Mouse (Mus musculus) c-Kit-positive CD71-negative TER-119-negative erythroid progenitor cells, embryonic 14.5 days (primary cell): ENCODE measurements around the gene Pygm.
A peak's percentile ranks its signal among the peaks of the same experiment; 100 is the strongest.

ENCODE experiments used
- DNase-seq: peaks from one replicate; pipeline ENCODE4 v3.0.0-alpha.2; 2013; ENCODE audit warnings: low read depth

Pygm gene

GRCm38 (mm10) chr19:6352107-6352505, 32.1 kb upstream of the Pygm start:
- DNase-seq = no peak

DNA sequence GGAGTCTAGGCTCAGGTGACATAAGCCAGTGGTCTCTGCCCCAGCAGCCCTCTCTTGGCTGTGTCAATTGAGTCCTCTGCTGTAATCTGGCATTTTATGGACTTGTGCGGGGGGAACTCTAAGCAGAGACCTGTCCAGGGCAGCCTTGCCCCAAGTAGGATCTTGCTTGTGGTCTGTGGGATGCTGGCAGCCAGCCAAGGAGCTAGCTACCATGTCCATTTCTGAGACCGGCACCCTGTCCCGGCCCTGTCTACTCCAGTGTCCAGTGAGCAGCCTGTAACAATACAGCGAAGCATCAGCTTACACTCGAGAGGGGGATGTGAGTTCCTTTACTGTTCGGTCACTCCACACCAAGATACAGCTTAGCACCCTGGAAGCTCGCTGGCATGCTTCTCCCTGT, 30.2 kb upstream of the Pygm start:
- no peak for DNase-seq

- no peak for DNase-seq
These were observed 22.9 kb upstream of the Pygm start for GRCm38 (mm10) chr19:6361291-6361690.

- DNase-seq = no peak
These were observed 21.1 kb upstream of the Pygm start for GRCm38 (mm10) chr19:6363091-6363410.

DNA sequence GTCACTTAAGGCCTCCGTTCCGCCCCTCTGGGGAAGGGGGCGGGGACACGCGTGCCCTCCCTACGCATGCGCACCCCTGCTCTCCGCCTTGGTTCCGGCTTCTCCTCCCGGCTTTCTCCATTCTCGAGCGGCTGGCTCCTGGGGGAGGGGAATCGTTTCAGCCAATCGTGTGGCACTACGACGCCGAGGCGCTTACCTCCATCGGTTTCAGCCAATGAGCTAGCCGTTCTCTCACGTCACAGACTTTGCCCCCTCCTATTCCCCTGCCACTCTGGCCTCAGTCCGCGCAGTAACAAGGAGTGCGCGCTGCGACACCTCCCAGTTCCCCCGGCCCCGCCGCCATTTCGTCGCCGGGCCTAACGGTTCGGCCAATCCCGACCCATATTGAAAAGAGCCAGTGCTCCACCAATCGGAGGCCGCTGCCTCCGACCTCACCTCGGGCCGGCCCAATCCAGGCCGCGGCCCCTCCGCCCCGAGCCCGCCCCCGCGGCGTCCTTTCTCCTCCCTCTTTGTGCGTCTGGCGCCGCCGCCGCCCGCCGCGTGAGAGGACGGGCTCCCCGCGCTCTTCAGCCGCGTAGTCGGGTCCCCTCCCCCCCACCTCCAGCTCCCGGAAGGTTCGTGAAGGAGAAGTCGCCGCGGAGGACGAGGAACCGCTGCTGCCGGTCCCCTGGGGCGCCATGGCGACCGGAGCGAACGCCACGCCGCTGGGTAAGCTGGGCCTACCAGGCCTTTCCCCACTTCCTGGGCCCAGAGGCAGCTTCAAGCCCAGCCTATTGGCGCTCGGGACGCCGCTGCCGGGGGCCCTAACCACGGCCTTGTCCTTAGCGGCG, 20.6 kb upstream of the Pygm start, which contains the start of gene Sf1:
Gene Sf1, plus strand, starts transcription at position 280 of the 830 bp plus-strand sequence.
- peak; percentile 99 for DNase-seq

DNA sequence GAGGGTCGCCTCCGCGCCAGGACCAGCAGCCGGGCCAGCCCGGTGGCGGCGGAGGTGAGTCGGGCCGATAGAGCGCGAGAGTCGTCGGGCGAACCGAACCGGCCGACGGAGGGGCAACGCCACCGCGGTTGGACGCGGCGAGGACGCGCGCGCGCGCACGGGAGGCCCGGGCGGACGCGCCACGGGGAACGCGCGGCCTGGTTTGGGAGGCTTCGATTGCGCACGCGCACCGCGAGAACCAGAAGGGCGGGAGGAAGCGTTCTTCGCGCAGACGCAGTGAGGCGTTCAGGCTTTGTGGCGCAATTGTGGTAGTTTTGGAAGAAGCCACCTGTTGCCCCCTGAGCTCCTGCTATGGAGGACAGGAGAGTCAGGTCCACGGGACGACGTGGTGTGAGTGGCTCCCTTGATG, 19.9 kb upstream of the Pygm start:
- peak; percentile 82 for DNase-seq

GRCm38 (mm10) chr19:6364842-6365241, 19.4 kb upstream of the Pygm start:
- DNase-seq = no peak

DNA sequence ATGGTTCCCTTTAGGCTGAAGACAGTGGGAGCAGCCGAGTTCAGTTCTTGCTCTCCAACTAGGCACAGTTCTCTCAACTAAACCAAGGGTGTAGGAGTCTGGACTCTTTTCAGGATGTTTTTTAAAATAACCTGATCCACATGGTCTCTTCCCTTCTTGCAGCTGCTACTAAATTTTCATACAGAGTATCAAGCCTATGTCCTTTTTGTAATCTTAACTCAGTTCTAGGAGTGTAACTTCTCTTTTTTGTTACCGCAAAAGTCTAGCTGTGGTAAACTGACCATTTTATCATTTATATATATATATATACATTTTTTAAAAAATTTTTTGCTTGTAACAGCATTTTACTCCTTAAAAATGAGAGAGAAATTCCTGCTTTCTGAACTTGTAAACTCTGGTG, 14.0 kb upstream of the Pygm start:
- DNase-seq = no peak

- no peak for DNase-seq
These were observed 11.8 kb upstream of the Pygm start for GRCm38 (mm10) chr19:6372433-6372832.

DNA sequence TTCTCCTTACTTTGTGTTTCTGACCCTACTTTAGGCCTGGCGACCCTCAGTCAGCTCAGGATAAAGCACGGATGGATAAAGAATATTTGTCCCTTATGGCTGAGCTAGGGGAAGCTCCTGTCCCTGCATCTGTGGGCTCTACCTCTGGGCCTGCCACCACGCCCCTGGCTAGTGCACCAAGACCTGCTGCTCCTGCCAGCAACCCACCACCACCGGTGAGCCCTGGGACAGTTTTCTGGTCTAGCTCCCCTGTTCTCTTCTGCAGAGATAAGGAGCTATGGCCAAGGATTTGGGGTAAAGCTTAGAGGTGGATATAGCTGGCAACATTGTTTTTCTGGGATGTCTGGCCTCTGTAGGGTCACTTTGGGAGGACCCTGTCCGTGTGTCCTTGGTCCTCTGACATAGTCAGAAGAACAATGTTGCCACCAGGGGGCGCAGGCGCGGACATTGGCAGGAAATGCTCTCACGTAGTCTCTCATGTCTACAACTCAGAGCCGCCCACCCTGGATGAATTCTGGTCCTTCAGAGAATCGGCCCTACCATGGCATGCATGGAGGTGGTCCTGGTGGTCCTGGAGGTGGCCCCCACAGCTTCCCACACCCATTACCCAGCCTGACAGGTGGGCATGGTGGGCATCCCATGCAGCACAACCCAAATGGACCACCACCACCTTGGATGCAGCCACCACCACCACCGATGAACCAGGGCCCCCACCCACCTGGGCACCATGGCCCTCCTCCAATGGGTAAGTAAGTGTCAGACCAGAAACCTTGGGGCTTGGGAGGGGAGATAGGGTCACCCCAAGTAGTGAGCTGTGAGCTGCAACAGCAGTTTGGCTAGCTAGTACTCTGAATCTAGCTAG, 10.4 kb upstream of the Pygm start:
- DNase-seq = peak; percentile 66

- DNase-seq = no peak
These were observed 9.6 kb upstream of the Pygm start for GRCm38 (mm10) chr19:6374571-6374970.

DNA sequence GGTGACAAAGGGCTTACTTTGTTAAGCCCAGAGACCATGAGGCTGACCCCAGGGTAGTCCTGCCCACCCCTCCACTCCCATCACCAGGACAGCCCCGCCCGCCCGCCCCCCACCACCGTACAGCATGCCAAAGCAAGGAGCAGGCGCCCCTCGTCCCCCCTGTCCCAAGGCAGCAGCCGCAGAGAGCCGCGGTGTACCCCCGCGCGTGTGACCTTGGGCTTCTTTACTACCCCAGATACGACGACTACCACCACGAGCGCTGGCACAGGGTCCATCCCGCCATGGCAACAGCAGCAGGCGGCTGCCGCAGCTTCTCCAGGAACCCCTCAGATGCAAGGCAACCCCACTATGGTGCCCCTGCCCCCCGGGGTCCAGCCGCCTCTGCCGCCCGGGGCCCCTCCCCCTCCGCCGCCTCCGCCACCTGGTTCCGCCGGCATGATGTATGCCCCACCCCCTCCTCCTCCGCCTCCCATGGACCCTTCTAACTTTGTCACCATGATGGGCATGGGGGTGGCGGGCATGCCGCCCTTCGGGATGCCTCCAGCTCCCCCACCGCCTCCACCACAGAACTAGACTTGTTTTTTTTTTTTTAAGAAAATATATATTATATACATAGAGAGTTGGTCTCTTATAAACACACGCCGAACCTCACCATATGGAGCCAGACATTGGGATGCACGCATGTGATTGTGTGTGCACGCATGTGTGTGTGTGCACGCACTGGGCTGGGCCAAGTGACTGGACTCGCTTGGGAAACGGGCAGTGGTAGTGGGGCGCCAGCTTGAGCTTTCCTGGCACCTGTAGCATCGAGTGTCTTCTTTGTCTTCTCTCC, 8.6 kb upstream of the Pygm start:
- no peak for DNase-seq

DNA sequence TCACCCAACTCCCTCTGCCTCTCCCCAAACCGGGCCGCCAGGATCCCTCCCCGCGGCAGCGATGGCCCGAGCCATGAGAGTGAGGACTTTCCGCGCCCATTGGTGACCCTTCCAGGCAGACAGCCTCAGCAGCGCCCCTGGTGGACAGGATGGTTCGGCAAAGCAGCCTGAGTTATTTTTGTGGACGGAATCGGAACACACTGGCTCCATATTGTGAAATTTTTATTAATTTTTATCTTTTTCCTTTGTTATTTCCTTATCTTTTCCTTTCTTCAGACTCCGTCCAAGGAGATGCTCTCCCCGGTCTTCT, 8.0 kb upstream of the Pygm start:
- DNase-seq = no peak

- DNase-seq = no peak
These were observed 7.6 kb upstream of the Pygm start for GRCm38 (mm10) chr19:6376643-6377042.

GRCm38 (mm10) chr19:6377327-6378040, 6.7 kb upstream of the Pygm start:
- DNase-seq = no peak

DNA sequence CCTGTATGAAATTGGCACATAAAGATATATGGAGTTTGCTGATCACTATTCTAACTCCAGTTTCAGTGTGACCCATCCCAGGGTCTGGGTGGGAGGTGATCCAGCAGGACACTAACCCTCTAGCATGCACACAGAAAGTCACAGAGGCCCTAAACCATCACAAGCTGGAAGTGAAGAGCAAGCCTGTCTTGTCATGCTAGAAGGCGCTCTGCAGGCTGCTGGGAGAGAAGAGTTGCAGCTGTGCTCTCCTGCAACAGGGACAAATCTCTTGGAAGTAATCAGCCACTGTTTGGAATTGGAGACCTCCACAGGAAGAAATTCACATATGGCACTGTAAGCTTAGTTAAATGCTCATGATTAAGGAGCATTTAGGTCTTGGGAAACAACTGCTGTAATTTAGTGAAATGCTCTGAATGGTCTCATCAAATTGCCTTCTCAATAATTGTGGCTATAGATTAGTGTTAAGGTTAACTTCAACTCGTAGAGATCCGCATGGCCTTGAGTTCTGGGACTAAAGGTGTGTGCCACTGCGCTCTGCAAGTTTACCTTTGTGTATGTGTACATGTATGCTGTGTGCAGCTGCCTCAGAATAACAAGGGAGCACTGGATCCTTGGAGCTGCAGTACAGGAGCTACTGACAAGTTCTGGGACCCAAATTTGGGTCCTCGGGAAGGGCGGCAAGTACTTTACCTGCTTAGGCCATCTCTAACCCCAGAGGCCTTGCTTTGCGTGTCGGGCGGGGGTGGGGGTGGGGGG, 3.6 kb upstream of the Pygm start:
- DNase-seq = no peak

- no peak for DNase-seq
These were observed 3.0 kb upstream of the Pygm start for GRCm38 (mm10) chr19:6381238-6381637.

DNA sequence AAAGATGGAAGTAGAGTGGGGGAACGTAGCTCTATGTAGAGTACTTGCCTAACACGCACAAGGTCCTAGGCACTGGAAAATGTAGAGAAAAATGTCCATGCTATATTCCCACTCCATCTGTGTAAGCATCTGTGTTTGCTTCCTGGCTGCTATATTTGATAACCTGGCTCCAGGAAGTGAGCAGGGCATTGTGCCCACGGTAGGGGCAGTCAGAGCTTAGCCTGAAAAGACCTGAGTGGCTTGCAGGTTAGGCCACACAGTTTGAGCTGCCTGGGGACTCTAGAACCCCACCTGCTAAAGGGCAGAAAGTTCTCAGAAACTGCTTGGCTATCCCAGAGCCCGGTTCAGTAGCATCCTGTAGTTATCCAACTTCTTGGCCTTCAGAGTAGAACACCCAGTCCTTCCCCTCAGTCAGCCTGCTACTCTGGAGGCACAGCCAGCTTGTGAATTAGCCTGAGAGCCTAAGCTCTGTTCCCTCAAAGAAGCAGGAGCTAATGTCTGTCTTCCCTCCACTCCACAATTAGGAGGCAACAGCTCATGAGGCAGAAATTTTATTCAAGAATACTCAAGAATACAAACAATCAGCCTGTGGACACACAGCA, 1.8 kb upstream of the Pygm start:
- no peak for DNase-seq

- DNase-seq = no peak
These were observed 729 bp upstream of the Pygm start for GRCm38 (mm10) chr19:6383470-6383869.

- no peak for DNase-seq
These were observed 755 bp downstream of the Pygm start for GRCm38 (mm10) chr19:6384954-6385353.

DNA sequence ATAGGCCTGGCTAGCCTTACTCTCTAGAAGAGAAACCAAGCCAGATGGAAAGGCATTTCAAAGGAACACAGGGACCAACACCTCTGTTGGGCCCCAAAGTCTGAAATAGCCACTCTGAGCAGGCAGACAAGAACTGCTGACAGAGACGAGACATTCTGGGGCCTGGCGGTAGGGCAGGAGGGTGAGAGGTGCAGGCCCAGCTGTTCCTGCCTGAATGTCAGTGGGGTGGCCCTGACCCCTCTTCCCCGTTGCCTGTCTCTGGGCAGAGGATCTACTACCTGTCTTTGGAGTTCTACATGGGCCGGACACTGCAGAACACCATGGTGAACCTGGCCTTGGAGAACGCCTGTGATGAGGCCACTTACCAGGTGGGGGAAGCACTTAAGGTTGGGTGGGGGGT, 1.2 kb downstream of the Pygm start:
- no peak for DNase-seq
